Mouse (Mus musculus): ENCODE data around the gene Phf21b. TPM values are rescaled to one million over a fixed set of nuclear protein-coding genes. Genes with fewer than 3 reads are reported as not detected.

Gene Phf21b
- polyA plus RNA-seq, 1 experiment from 2014 or later = 1.2 TPM

- H3K27ac ChIP-seq = no peak overlapping the region
- peaks cover 11% of the 10 kb centered on the region for H3K4me1 ChIP-seq
- 93% methylated on average over 8 of the region's 8 CpGs for WGBS
- H3K4me3 ChIP-seq = no peak overlapping the region
- no peaks in the 10 kb centered on the region for H3K9me3 ChIP-seq (replicated peaks)
- no peaks in the 10 kb centered on the region for H3K36me3 ChIP-seq
- no peak for DNase-seq (ENCODE audit: low spot score)
- peaks cover 7% of the 10 kb centered on the region; the same call in 1 of the 2 replicates for H3K27me3 ChIP-seq (ENCODE audit: low read depth, poor library complexity, severe bottlenecking)
These were observed 6.1 kb upstream of the Phf21b start for GRCm38 (mm10) chr15:84861911-84862310.

- Histone ChIP-seq H3K36me3 (no peaks in the 10 kb centered on the region), H3K4me1 (peaks cover 42% of the 10 kb centered on the region), H3K27ac (no peak overlapping the region), H3K9me3 (replicated peaks) (no peaks in the 10 kb centered on the region), H3K27me3 (ENCODE audit: low read depth, poor library complexity, severe bottlenecking) (peaks cover 17% of the 10 kb centered on the region; the same call in 1 of the 2 replicates), H3K4me3 (no peak overlapping the region)
- DNase-seq (ENCODE audit: low spot score) = no peak
- 85% methylated on average over 2 of the region's 2 CpGs for WGBS
These were observed 1.8 kb upstream of the Phf21b start for GRCm38 (mm10) chr15:84857623-84858022.

DNA sequence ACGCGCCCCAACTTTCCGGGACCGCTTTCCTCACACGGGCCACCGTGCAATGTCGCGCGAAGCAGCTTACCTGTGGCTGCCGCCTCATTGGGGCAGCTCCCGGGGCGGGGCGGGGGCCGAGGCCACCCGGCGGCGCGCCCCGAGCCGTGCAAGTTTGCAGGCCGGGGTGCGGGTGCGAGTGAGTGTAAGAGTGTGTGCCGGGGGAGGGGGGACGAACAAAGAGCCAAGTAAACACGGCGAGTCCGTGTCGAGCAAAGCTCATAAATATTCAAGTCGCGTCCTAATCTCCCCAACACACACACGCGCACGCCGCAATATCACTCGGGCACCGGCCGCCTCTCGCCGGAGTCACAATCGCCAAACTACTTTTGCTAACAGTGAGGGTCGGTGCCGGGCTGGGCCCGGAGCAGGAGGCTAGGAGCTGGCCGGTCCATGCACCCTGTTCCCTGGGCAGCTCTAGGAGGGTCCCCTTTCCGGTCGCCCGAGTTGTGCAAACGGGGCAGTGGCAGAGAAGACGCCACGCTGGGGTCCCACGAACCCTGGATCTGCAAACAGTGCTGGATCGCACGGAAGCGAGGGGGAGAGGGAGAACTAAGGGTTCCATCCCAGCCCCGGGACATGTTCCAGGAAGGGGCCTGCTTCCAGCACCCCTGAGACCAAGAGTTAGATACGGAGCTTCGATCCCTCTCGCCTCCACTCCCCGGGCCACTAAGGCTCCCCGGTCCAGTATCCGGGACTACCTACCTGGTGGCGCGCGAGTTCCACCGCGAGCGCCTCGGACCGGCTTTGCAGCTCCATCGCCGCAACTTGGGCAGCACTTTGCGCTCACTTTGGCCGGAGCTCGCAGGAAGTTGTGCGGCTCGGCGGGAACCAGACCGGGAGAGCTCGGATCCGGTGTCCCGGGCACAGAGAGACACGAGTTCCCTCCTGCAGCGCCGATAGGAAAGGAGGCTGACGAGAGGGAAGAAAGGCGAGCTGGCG lies 638 bp downstream of the Phf21b start:
- peaks cover 17% of the 10 kb centered on the region; the same call in 1 of the 2 replicates for H3K27me3 ChIP-seq (ENCODE audit: low read depth, poor library complexity, severe bottlenecking)
- H3K27ac ChIP-seq = peak overlapping the region; percentile 93
- WGBS = under 1% methylated on average over 88 of the region's 88 CpGs
- peak overlapping the region; percentile 82 for H3K4me3 ChIP-seq
- no peaks in the 10 kb centered on the region for H3K9me3 ChIP-seq (replicated peaks)
- peak; percentile 74 for DNase-seq (ENCODE audit: low spot score)
- H3K4me1 ChIP-seq = peaks cover 57% of the 10 kb centered on the region
- no peaks in the 10 kb centered on the region for H3K36me3 ChIP-seq

GRCm38 (mm10) chr15:84854171-84854811 lies 1.6 kb downstream of the Phf21b start:
- peaks cover 57% of the 10 kb centered on the region for H3K4me1 ChIP-seq
- H3K9me3 ChIP-seq (replicated peaks) = no peaks in the 10 kb centered on the region
- under 1% methylated on average over 49 of the region's 49 CpGs for WGBS
- DNase-seq (ENCODE audit: low spot score) = no peak
- H3K4me3 ChIP-seq = peak overlapping the region; percentile 82
- peak overlapping the region; percentile 93 for H3K27ac ChIP-seq
- peaks cover 17% of the 10 kb centered on the region; the same call in 1 of the 2 replicates for H3K27me3 ChIP-seq (ENCODE audit: low read depth, poor library complexity, severe bottlenecking)
- H3K36me3 ChIP-seq = no peaks in the 10 kb centered on the region

DNA sequence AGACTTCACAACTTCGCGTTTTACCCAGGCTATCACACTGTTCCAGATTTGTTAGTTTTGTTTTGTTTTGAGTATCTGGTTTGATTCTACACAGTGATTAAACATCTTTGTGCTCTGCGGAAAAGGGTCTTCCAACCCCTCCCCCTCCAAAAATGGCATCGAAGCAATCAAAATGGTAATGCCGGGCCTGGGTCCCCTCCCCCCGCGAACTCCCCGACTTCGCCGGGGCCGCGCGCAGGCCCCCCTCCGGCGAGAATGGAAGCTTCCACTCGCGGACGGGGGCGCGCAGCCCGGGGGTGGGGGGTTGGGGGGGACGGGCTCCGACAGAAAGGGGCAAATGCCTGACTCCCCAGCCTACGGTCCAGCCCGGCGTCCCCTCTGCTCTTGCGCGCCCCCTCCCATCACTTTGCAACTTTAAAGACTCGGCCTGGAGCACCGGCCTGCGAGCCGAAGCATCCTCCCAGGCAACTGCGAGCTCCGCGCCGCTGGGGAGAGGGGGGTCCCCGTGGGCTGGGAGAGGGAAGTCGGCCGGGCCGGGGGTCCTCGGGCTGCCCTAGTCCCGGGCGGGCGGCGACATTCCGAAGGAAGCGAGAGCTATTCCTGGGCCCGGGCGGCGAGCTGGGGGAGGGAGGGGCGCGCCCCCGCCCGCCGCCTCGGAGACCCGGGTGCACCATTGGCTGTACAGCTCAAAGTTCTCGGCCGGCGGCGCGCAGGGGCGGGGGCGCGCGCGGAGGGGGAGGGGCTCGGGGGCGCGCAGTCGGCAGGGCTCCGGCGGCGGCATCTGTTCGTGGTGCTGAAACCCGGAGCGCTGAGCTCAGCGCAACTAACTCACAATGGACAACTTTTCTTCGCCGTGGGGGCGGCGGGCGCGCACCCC lies 2.4 kb downstream of the Phf21b start:
- peaks cover 57% of the 10 kb centered on the region for H3K4me1 ChIP-seq
- peaks cover 17% of the 10 kb centered on the region; the same call in 1 of the 2 replicates for H3K27me3 ChIP-seq (ENCODE audit: low read depth, poor library complexity, severe bottlenecking)
- H3K9me3 ChIP-seq (replicated peaks) = no peaks in the 10 kb centered on the region
- H3K36me3 ChIP-seq = no peaks in the 10 kb centered on the region
- peak overlapping the region; percentile 93 for H3K27ac ChIP-seq
- peak; percentile 94 for DNase-seq (ENCODE audit: low spot score)
- peak overlapping the region; percentile 82 for H3K4me3 ChIP-seq
- WGBS = 1% methylated on average over 84 of the region's 84 CpGs

- WGBS = 19% methylated on average over 10 of the region's 10 CpGs
- peaks cover 15% of the 10 kb centered on the region; the same call in 1 of the 2 replicates for H3K27me3 ChIP-seq (ENCODE audit: low read depth, poor library complexity, severe bottlenecking)
- H3K4me3 ChIP-seq = peak overlapping the region; percentile 82
- no peaks in the 10 kb centered on the region for H3K9me3 ChIP-seq (replicated peaks)
- DNase-seq (ENCODE audit: low spot score) = peak; percentile 39
- H3K4me1 ChIP-seq = peaks cover 56% of the 10 kb centered on the region
- no peaks in the 10 kb centered on the region for H3K36me3 ChIP-seq
- H3K27ac ChIP-seq = peak overlapping the region; percentile 93
These were observed 3.3 kb downstream of the Phf21b start for GRCm38 (mm10) chr15:84852457-84853070.

DNA sequence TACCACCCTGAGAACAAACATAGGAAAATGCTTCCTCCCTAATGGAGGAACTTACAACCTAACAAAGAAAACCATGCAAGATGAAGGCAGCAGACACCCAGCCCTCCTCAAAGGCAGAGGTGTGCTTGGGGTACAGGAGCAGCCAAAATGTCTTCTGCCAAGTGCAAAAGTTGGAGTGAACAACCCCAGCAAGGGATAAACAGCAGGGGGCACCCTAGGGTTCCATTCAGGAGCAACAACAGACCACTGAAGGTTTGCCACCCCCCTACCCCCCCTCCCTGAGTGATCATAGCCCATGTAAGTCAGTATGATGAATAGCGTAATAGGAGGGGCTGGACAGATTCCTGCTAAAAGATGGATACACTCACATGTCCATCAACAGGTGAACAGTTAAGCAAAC lies 5.5 kb downstream of the Phf21b start:
- Histone ChIP-seq H3K36me3 (no peaks in the 10 kb centered on the region), H3K4me1 (peaks cover 46% of the 10 kb centered on the region), H3K27me3 (ENCODE audit: low read depth, poor library complexity, severe bottlenecking) (peaks cover 10% of the 10 kb centered on the region; the same call in 1 of the 2 replicates), H3K27ac (no peak overlapping the region), H3K9me3 (replicated peaks) (no peaks in the 10 kb centered on the region), H3K4me3 (no peak overlapping the region)
- WGBS = 100% methylated on average over 1 of the region's 1 CpGs
- DNase-seq (ENCODE audit: low spot score) = no peak

DNA sequence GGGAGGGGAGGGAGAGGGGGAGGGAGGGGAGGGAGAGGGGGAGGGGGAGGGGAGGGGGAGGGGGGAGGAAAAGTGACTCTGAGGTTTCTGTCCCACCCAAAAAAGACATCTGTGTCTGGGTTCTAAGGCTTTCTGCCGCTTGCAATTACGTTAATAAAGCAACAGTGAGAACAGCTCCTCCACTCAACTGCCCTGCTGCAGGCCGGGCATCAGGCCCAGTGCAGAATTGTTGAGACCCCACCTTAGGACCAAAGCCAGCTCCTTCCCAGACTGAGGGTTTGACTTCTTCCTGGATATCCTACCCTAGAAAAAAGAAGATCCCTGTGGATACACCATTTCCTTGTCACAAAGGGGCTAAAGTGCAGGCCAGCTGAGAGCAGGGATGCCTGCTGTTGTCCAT lies 9.6 kb downstream of the Phf21b start:
- H3K4me1 ChIP-seq = peaks cover 44% of the 10 kb centered on the region
- H3K27ac ChIP-seq = no peak overlapping the region
- WGBS = 76% methylated on average over 3 of the region's 3 CpGs
- H3K27me3 ChIP-seq (ENCODE audit: low read depth, poor library complexity, severe bottlenecking) = no peaks in the 10 kb centered on the region
- DNase-seq (ENCODE audit: low spot score) = no peak
- no peaks in the 10 kb centered on the region for H3K36me3 ChIP-seq
- H3K9me3 ChIP-seq (replicated peaks) = no peaks in the 10 kb centered on the region
- no peak overlapping the region for H3K4me3 ChIP-seq

DNA sequence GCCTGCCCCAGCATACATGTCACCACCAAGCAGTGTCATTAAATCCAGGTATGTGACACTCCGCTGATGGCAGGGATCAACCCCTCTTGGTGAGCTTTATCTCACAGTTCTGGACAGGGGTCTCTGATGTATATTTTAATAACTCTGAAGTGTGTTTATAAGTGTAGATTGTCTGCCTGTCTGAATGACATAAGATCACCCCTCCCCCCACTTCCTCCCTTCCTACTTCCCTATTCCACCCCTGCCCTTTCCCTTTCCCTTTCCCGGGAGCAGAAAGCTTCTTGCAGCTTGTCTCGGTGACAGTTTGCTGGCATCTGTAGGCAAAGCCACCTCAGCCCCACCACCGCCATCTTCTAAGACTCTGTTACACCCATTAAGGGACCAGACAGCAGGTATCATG lies 11.0 kb downstream of the Phf21b start:
- Histone ChIP-seq H3K27ac (0 out of 2 replicates have a peak overlapping the region, but pooled peaks have one; percentile 7), H3K36me3 (no peaks in the 10 kb centered on the region), H3K27me3 (ENCODE audit: low read depth, poor library complexity, severe bottlenecking) (no peaks in the 10 kb centered on the region), H3K4me3 (no peak overlapping the region), H3K4me1 (peaks cover 49% of the 10 kb centered on the region), H3K9me3 (replicated peaks) (no peaks in the 10 kb centered on the region)
- no peak for DNase-seq (ENCODE audit: low spot score)
- WGBS = 88% methylated on average over 4 of the region's 4 CpGs

DNA sequence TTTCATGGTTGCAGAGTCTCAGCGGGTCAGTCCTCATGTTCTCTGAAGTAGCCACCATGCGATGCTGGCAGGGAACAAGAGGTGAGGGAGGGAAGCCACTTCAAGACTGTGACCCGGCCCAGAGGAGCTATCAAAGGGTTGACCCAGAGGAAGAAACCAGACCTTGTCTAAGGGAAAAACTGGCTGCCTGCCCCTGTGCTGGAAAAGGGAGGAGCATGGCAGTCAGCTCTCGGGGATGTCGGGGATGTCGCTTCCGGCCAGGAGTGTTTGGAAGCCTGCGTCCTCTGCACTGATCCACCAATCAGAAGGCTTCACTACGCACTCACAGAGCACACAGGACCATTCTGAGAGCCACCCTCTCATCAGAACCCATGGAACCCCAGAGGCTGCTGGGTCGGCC lies 12.8 kb downstream of the Phf21b start:
- WGBS = 71% methylated on average over 10 of the region's 10 CpGs
- H3K4me3 ChIP-seq = peak overlapping the region; percentile 13
- H3K36me3 ChIP-seq = no peaks in the 10 kb centered on the region
- H3K9me3 ChIP-seq (replicated peaks) = no peaks in the 10 kb centered on the region
- peak overlapping the region; percentile 56 for H3K27ac ChIP-seq
- peaks cover 53% of the 10 kb centered on the region for H3K4me1 ChIP-seq
- no peaks in the 10 kb centered on the region for H3K27me3 ChIP-seq (ENCODE audit: low read depth, poor library complexity, severe bottlenecking)
- no peak for DNase-seq (ENCODE audit: low spot score)

DNA sequence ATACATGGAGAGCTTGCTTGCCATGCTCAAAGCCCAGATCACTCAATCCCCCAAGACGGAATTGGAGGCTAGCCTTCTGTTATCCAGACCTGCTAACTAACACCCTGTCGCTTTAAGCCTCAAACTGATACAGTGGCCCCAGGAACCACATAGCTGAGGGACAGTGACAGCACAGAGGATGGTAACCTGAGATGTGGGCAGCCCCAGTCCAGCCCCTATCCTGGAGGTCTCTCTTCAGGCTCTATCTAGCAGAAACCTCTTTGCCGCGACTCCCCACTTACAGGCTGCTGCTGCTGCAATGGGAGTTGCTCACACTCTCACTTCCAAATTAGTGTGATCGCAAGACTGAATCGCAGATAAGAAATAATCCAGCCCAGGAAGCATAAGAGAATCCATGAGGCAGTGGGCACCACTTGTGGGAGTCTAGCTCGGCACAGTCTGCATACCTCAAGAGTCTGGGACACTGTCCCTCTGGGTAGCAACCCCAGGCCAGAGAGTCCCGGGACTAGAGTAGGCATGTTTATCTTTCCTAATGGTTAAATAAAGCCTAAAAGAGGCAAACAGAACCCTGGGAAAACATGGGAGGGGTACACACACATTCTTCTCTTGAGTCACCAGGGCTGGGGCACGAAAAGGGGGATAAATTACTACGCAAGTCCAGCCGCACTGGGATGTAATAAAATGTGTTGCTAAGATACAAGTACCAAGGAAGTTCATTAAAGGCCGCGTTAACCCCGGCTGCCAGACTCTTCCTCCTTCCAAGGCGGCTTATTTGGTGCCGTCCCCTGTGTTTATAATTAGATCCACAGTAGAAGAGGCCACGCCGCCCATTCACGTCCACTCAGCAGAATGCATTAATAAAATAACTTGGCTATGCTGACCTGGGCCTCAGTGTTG lies 13.7 kb downstream of the Phf21b start:
- H3K27me3 ChIP-seq (ENCODE audit: low read depth, poor library complexity, severe bottlenecking) = no peaks in the 10 kb centered on the region
- DNase-seq (ENCODE audit: low spot score) = peak; percentile 40
- WGBS = 23% methylated on average over 19 of the region's 19 CpGs
- H3K4me1 ChIP-seq = peaks cover 53% of the 10 kb centered on the region
- peak overlapping the region; percentile 53 for H3K27ac ChIP-seq
- H3K4me3 ChIP-seq = peak overlapping the region; percentile 13
- H3K9me3 ChIP-seq (replicated peaks) = no peaks in the 10 kb centered on the region
- no peaks in the 10 kb centered on the region for H3K36me3 ChIP-seq
